Mouse (Mus musculus) cerebellum, adult 9-11 months (tissue): Measurements from ENCODE around the gene 4930442H23Rik.
A peak's percentile ranks its signal among the peaks of the same experiment; 100 is the strongest.

Source experiments
- DNase-seq: peaks from one replicate; pipeline ENCODE4 v3.0.0; 2022

4930442H23Rik gene

GRCm38 (mm10) chr10:81197305-81197704 is 13.7 kb upstream of the 4930442H23Rik start:
- no peak for DNase-seq

GRCm38 (mm10) chr10:81196470-81197065 is 12.9 kb upstream of the 4930442H23Rik start:
- peak; percentile 40 for DNase-seq

GRCm38 (mm10) chr10:81195300-81195699 is 11.7 kb upstream of the 4930442H23Rik start:
- DNase-seq: peak; percentile 50

GRCm38 (mm10) chr10:81193991-81194774 is 10.5 kb upstream of the 4930442H23Rik start:
- peak; percentile 72 for DNase-seq

GRCm38 (mm10) chr10:81192968-81193501 is 9.4 kb upstream of the 4930442H23Rik start:
- DNase-seq: peak; percentile 79

DNA sequence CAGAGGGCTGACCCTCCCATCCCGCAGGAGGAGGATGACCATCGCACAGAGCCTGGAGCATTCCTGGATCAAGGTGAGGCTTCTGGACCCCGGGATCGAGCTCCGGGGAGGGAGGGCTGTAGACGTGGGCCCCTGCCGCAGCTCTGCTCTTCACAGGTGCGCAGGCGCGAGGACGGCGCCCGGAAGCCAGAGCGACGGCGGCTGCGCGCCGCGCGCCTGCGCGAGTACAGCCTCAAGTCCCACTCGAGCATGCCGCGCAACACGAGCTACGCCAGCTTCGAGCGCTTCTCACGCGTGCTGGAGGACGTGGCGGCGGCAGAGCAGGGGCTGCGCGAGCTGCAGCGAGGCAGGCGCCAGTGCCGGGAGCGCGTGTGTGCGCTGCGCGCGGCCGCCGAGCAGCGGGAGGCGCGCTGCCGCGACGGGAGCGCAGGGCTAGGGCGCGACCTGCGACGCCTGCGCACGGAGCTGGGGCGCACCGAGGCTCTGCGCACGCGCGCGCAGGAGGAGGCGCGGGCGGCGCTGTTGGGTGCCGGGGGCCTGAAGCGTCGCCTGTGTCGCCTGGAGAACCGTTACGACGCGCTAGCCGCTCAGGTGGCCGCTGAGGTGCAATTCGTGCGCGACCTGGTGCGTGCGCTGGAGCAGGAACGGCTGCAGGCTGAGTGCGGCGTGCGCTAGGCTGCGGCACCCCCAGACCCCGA is 8.8 kb upstream of the 4930442H23Rik start:
- peak; percentile 91 for DNase-seq

DNA sequence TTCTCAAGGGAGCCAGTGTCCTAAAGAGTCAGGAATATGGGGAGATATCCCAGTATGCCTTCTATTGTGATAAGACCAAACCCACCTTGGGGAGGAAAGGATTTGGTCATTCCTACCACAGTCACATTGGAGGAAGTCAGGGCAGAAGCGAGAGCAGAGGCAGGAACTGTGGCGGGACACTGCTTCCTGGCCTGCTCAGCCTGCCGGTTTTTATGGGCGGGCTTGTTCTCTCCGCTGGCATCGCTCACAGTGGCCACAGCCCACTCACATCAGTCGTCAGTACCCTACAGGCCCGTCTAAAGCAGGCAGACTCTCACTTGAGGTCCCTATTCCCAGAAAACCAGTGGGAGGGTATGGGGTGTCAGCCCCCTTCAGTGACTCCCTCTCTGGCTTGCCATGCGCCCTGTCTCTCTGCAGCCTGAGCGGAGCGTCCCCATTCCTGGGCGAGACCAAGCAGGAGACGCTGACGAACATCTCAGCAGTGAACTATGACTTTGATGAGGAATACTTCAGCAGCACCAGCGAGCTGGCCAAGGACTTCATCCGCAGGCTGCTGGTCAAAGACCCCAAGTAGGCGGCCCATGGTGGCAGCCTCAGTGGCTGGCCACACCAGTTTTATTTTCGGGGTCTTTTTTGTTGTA is 7.8 kb upstream of the 4930442H23Rik start:
- peak; percentile 66 for DNase-seq

GRCm38 (mm10) chr10:81190912-81191321 is 7.3 kb upstream of the 4930442H23Rik start:
- DNase-seq: peak; percentile 66

DNA sequence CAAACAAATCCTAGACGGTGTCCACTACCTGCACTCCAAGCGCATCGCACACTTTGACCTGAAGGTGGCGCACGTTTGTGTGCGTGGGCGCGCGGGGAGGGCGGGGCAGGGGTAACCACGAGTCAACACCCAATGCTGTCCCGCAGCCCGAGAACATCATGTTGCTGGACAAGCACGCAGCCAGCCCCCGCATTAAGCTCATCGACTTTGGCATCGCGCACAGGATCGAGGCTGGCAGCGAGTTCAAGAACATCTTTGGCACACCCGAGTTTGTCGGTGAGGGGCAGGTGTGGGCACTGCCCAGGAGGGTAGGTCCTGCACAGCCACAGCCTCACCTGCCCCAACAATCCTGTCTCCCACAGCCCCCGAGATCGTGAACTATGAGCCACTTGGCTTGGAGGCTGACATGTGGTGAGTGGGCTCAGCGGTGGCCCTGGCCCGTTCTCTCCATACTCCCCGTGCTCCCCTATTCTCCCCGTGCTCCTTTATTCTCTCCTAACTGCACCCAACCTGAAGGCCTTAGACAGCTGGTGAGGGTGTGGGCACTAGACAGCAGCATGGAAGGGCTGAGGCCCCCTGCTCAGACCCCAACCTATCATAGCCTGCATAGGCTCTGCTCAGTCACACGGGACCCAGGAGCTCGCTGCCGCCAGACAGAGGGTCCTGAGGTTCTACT is 6.7 kb upstream of the 4930442H23Rik start:
- DNase-seq: peak; percentile 70

GRCm38 (mm10) chr10:81189821-81190220 is 6.2 kb upstream of the 4930442H23Rik start:
- no peak for DNase-seq

DNA sequence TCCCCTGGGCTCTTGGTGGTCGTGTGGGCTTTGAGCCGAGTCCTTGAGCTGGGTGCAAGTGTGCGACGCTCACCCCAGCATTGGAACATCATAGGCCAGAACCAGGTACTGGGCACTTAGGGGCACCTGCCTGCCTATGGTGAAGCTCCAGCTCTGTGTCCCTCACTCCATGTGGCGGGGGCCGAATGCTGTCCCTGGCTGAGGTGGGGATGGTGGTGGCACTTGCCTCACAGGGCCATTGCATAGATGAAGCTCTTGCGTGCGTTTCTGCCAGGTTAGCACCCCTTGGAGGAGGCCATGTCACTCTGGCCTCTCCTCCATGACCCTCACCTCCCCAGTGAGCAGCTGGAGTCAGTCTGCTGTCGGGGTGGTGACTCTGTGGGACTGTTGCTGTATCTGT is 3.5 kb upstream of the 4930442H23Rik start:
- DNase-seq: no peak

- DNase-seq: no peak
Measured at GRCm38 (mm10) chr10:81184765-81185164, 1.1 kb upstream of the 4930442H23Rik start.

- DNase-seq: peak; percentile 99
Measured at GRCm38 (mm10) chr10:81182336-81183333, 1.0 kb downstream of the 4930442H23Rik start, which contains the start of gene Dapk3. TSS of gene Dapk3 (plus strand) at chr10:81183005.

DNA sequence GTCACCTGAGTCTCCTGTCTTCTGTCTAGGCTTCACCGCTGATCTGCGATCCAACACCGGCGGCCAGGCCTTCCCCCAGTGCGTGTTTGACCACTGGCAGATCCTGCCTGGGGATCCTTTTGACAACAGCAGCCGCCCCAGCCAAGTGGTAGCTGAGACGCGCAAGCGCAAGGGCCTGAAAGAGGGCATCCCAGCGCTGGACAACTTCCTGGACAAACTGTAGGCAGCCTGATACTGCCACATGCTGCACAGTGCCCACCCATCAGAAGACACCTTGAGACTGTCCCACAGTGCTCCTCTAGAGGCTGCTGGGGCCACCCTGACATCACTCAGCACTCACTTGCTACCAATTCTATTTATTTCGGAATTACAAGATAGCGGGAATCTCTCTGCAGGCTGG is 1.8 kb downstream of the 4930442H23Rik start:
- peak; percentile 64 for DNase-seq

- peak; percentile 59 for DNase-seq
Measured at GRCm38 (mm10) chr10:81180946-81181345, 2.7 kb downstream of the 4930442H23Rik start.

GRCm38 (mm10) chr10:81179451-81180342 is 4.0 kb downstream of the 4930442H23Rik start:
- DNase-seq: peak; percentile 59

- peak; percentile 56 for DNase-seq
Measured at GRCm38 (mm10) chr10:81178927-81179326, 4.7 kb downstream of the 4930442H23Rik start.

GRCm38 (mm10) chr10:81177958-81178712 is 5.5 kb downstream of the 4930442H23Rik start:
- peak; percentile 54 for DNase-seq

GRCm38 (mm10) chr10:81177491-81177925 is 6.1 kb downstream of the 4930442H23Rik start:
- peak; percentile 79 for DNase-seq
